Mouse (Mus musculus) heart, postnatal 0 days (tissue): ENCODE results near the gene Afap1.

Source experiments
- CTCF ChIP-seq: IDR thresholded peaks from 2 replicates; pipeline ENCODE4 v1.5.1; 2016; ENCODE audit warnings: antibody characterized with exemption, control low read depth, low read depth
- EP300 ChIP-seq: IDR thresholded peaks from 2 replicates; pipeline ENCODE4 v1.6.1; 2016; ENCODE audit warnings: antibody characterized with exemption, low read depth

- no peak for TF ChIP-seq EP300
- TF ChIP-seq CTCF, result no peak
Observed at GRCm38 (mm10) chr5:36043154-36043553, 150.0 kb downstream of the Afap1 start.
